Mouse (Mus musculus) brain, embryonic 14.5 days (tissue): Measurements from ENCODE around the gene Cass4. TPM values are rescaled to one million over a fixed set of nuclear protein-coding genes. Genes with fewer than 3 reads are reported as not detected.

Experiments
- DNase-seq: peaks from one replicate; pipeline ENCODE4 v3.0.0-alpha.2; 2011; ENCODE audit warnings: low read depth
- CTCF ChIP-seq: fragments of 200-500 bp; IDR thresholded peaks from 2 replicates; pipeline ENCODE4 v1.5.1; 2012; ENCODE audit warnings: inconsistent platforms, mild to moderate bottlenecking, moderate library complexity, borderline replicate concordance; ENCODE audit not compliant: insufficient read depth, insufficient read length; ENCODE audit errors: extremely low read depth
- POLR2A ChIP-seq: fragments of 200-500 bp; IDR thresholded peaks from 2 replicates; pipeline ENCODE4 v1.6.1; 2012; ENCODE audit warnings: mild to moderate bottlenecking, inconsistent platforms, borderline replicate concordance; ENCODE audit not compliant: poor library complexity, insufficient read depth, insufficient read length, severe bottlenecking; ENCODE audit errors: extremely low read depth
- polyA plus RNA-seq: library from polyadenylated mRNA; depleted of rRNA; stranded (reverse); fragments of >200 nt; gene quantifications from 2 replicates; pipeline ENCODE4 v1.2.3, GENCODE M21; 2012

The Cass4 gene
- polyA plus RNA-seq, 1 experiment = 0.11 TPM

DNA sequence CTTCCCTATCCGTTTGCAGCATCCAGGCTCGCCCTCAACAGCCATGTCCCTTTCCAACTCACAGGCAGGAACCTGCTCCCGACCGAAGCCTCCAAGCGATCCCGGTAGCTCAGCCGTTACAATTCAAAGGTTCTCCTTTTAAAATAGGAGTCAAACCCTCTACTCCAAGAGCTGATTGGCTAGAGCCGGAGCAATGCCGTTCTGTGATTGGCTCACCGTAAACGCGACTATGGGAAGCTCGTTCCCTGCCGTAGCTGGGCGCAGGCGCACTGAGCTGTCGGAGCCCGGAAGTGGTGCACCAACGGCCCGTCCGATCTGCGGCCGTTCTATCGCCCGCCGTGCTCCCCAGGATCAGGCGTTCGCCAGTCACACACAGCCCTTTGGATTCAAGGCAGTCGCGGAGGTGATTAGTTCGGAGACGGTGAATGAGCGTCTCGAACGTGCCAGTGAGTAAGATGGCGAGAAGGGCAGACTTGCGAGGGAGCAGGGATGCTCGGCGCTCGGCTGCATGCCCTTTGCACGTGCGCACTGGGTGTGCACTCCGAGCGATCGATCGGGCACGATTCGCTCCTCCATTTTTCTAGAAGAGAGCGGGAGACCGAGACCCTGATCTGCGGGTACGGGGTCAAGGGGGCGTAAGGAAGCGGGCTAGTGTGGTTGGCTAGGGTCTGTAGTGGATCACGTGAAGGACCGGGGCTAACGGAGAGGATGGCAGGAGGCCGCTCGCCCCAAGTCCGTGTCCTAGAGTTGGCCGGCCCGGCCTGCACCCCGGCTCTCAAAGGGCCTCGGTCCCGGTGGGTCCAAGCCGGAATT is 23.0 kb upstream of the Cass4 start, which contains the start of the genes Aurka and Cstf1:
Aurka (minus strand) TSS at position 125 of the 813 bp plus-strand sequence.
Cstf1 (plus strand) TSS at position 271 of the 813 bp plus-strand sequence.
- TF ChIP-seq POLR2A = 0 out of 2 replicates have a peak, but pooled peaks have one; percentile 38
- TF ChIP-seq CTCF = no peak
- peak; percentile 99 for DNase-seq

DNA sequence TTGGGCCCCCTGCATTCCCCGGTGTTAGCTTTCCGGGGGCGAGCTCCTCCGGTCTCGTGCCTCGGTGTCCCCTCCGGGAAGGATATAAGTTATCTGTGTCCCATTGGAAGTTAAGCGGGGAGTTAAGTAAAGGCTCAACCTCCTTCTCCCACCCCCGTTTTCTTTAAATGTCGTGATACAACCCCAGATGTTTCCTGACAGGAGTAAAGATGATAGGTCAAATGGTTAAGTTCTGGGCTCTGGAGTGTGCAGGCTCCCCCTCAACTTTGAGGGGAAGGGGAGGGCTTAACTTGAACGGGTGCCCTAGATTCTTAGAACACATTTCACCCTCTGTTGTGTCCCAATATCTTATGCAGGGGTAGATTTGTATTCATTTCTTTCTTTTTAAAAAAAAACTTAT is 22.3 kb upstream of the Cass4 start:
- DNase-seq = no peak
- TF ChIP-seq CTCF (no peak), POLR2A (no peak)

DNA sequence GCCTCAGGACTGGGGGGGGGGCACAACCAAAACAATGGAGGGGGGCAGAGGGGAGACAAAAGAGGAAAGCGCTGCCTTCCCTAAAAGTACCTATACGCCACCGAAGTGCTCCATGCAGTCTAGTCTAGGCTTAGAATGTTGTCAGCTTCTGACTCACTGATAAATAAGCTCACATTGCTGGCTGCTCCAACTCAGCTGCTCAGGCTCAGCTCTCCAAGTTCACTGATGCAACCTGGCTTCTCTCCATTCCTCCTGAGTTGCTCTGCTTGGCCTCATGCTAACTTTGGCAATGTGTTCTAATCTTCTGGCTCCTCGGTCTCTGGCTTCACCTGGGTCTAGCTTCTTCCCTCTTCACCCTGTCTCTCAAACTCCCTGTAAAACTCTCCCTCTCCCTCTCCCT is 17.0 kb upstream of the Cass4 start:
- no peak for TF ChIP-seq CTCF
- TF ChIP-seq POLR2A = no peak
- no peak for DNase-seq

DNA sequence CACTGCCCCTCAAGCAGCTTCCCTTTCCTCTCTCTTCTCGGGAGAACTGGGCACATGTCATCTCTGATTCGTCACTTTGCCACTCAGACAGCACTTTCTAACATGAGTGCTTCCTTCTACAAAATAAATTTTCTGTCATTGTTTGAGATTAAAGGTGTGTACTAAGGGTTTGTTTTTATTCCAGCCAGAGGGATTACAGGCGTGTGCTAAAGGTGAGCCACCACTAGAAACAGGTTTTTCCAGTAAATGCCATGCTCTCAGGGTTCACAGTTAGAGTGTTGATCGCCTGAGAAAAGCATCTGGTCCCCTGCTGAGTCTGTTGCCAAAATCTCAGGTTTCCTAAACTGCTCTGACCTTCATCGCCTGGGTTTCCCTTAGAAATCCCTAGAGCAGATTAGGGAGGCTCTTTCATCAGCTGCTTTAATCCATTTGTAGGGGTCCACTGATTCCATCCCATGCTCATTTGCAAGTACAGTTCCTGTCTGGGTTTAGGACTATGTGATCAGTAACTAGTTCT is 16.5 kb upstream of the Cass4 start:
- no peak for DNase-seq
- TF ChIP-seq CTCF (no peak), POLR2A (no peak)

DNA sequence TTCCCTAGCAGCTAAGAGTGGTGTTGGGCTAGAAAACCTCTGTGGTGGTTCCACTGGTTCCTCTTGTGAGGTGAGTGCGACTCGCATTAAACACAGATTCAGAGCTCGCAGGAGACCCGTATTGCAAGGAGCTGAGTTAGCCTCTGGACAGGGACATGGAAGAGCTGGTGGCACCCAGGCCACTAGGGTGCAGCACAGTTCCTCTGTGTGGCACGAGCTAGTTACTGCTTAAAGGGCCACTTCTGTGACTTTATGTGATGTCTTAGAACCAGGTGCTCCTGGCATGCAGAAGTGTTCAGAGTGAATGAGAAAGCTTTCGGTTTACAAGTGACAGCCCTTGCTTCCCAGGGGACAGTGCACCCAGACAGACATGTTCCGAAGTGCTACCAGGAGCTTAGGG is 15.3 kb upstream of the Cass4 start:
- DNase-seq = peak; percentile 32
- TF ChIP-seq CTCF = peak; percentile 43; the same call in 1 of the 2 replicates
- TF ChIP-seq POLR2A = no peak

DNA sequence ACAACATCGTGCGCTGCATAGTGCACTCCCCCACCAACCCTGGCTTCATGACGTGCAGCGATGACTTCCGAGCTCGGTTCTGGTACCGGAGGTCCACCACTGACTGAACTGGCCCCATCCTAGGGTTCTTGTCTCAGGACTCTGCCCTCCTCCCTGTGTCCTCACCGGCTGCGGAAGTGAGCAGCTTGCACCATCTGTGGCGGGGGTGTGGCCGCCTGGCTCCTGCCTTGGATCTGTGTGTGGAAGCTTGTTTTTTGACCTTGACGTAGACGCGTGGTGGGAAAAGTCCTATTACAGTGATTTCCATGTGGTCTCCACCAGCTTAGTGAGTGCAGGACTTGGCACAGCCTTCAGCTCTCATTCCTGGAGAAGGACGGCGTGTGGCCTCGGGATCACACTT is 13.1 kb upstream of the Cass4 start:
- TF ChIP-seq POLR2A (no peak), CTCF (no peak)
- no peak for DNase-seq

DNA sequence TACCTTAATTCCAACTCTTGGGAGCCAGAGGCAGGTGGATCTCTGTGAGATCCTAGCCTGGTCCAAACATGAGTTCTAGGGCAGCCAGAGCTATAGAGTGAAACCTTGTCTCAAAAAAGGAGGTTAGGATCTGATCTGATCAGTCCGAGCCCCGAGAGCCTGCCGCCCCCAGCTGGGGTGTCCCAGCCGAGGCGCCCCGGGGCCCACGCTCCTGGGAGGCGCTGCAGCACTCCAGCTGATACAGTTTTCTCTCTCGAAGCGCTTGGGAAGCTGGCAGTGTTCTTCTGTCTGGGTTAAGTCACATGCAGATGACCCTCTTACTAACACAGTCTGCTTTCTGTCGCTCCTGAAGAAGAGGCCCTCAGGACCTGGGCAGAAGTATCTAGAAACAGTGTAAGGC is 12.3 kb upstream of the Cass4 start:
- no peak for DNase-seq
- TF ChIP-seq CTCF (no peak), POLR2A (no peak)

DNA sequence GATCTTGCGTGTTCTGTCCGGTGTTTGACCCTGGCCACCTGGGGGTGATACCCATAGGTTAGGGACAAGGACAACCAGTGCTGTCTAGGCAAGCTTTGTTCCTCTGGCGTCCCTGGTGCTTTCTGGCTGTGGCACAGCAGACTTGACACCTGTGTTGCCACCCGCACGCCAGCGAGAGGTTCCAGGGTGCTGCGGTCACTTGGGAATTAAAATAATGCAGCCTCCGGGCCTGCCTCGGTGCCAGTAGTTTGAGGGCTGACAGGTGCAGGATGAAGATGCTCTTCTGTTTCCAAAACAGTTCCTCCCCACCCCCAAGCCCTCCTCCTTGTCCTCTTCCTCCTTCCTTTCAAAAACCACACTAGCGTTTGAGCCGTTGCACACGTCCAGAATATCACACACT is 11.7 kb upstream of the Cass4 start:
- DNase-seq = no peak

DNA sequence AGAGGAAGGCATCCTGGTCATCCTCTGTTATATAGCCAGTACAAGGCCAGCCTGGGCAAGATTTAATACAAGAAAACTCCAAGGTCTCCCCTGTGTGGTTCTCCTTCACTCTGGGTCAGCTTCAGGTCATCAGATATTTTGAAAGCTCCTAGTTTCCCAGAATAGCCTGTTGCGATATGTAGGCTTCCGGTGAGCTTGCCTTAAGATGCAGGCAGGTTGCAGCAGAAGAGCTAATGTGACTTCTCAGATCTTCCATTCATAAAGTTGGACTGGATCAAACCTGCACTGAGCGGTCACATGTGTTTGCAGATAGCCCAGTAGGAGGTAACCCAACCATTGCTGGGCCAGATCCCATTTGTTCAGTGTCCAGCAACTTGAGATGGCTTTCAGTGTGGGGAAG is 8.9 kb upstream of the Cass4 start:
- TF ChIP-seq POLR2A (no peak), CTCF (no peak)
- DNase-seq = no peak

More for the DNA sequence above, 11.7 kb upstream of the Cass4 start:
- TF ChIP-seq CTCF (no peak), POLR2A (no peak)

DNA sequence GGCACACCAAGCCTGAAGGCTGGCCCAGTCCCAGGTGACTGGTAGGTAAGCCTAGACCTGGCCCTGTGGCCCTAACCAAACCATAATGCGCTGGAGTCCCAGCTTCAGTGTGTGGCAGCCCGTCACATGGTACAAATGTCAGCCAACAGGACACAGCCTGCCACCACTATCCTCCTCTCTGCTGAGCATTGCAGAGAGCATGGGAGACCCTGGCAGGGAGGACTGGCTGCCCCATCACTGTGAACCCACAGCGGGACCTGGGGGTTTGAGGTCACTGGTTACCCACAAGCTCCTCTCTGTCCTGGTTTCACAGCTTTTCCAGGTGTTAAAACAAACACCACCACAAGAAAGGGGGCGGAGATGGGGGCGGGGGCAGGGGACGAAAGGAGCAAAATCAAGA is 3.3 kb upstream of the Cass4 start:
- no peak for TF ChIP-seq POLR2A
- TF ChIP-seq CTCF = no peak
- no peak for DNase-seq

DNA sequence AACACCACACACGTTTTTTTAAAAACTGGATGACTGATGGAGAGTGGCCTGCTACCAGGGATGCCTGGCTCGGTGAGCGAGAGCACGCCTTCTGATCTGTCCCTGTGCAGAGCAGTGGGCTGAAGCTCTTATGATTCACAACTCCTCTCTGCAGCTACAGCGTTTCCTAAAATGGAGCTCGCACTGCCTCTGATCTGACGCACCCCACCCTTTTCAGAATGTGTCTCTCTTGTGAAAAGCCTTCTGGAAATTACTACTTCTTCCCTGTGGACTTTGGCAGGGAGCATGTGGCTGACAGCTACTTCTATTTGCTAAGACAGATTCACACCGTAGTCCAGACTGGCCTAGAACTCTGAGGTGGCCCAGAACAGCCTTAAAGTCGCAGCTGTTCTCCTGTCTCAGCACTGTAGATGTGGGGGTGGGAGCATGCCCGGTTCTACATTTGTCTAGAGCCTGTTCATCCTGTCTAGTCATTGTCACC is 1.5 kb upstream of the Cass4 start:
- TF ChIP-seq POLR2A (no peak), CTCF (no peak)
- no peak for DNase-seq

DNA sequence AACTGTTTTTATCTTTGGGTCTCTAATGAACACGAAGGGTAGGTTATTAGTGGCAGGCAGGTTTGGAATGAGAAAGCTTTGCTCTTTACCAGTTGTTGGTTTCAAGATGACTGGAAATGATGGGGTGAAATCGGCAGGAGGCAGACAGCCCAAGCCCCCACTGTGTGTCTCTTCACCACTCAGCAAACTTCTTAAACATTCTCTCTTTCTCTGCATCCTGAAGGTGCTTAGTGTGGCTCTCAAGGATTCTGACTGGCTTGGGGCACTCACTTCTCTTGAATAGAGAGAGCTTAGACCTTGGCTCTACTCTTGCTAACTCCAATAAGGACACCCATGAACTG is 428 bp downstream of the Cass4 start:
- DNase-seq = no peak
- TF ChIP-seq CTCF = no peak
- no peak for TF ChIP-seq POLR2A

DNA sequence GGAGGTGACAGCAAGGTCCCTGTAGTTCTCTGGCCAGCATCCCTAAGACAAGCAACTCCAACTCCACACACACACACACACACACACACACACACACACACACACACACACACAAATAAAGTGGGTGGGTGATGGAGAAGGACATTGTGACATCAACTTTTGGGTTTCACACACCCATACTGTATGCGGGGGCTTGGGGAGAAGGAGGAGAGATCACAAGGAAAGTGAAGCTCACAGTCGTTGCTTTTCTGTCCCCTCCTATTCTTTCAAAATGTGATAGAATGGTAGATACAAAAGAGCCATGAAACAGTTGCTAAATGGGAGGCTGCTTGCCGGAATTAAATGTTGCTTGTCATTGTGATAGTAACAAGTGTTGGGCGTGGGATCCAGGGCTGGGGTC is 1.1 kb downstream of the Cass4 start:
- TF ChIP-seq POLR2A (no peak), CTCF (no peak)
- no peak for DNase-seq

DNA sequence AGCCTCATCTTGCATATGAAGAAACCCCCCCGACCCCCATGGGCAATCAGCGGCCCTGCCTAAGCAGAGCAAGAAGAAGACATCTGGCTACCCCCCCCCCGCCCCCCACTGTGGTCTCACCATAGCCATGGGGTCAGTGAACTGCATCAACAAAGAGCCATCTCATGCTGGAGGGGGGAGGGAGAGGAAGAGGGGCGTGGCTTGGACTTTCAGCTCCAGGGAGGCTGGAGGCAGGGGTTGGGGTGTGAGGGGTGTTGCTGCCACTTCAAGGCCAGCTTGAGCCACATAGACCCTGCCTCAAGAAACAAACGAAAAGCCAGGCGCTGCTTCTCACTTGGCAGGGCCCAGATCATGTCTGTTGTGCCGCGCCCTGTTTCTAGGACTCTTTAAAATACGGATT is 2.4 kb downstream of the Cass4 start:
- TF ChIP-seq POLR2A (no peak), CTCF (no peak)

DNA sequence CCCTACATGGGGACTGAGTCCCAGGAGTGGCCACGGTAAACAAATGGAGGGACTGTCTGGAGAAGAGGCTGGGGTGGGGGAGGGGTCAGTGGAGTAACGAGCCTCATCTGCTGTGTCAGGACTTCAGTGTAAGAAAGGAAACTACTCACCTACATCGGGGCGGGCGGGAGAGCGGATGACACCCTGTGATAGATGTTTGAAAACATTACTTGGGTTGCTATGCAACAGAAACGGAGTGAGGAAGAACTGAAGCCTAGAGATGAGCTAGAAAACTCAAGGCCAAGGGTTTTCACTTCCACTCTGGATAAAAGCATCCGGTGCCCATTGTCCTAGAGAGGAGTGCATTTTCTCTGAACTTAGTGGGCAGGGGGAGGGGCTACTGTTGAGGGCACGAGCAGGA is 6.3 kb downstream of the Cass4 start:
- DNase-seq = peak; percentile 30

More for the DNA sequence above, 2.4 kb downstream of the Cass4 start:
- DNase-seq = no peak

More for the DNA sequence above, 6.3 kb downstream of the Cass4 start:
- TF ChIP-seq CTCF = no peak
- no peak for TF ChIP-seq POLR2A
